Mouse (Mus musculus): ENCODE data around the gene Rfc4. TPM values are rescaled to one million over a fixed set of nuclear protein-coding genes. Genes with fewer than 3 reads are reported as not detected.

Rfc4 gene
- polyA plus RNA-seq, 2 experiments: 12.1 to 91.4 TPM

DNA sequence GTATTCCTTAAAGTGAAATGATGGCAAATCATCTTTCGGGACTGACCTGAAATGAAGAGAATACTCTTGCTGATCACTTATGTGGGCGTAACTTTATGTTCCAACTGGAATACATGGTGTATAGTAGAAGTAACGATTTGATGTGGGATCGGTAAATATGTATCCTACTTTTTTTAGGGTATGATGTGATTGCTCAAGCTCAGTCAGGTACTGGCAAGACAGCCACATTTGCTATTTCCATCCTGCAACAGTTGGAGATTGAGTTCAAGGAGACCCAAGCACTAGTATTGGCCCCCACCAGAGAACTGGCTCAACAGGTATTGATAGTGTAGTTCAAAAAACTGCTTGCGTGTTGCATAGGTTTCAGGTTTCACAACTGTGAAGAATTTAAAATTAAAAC lies 18.6 kb downstream of the Rfc4 start:
- no peak for TF ChIP-seq POLR2A (IDR thresholded peaks at IDR 0.05; ENCODE audit: borderline replicate concordance, extremely low read depth, insufficient read depth, insufficient read length)
- Histone ChIP-seq H3K4me1 (ENCODE audit: control insufficient read depth, insufficient read depth, low read length) (peaks cover 16% of the 10 kb centered on the region), H3K4me2 (replicated peaks; ENCODE audit: low read depth, low read length, severe bottlenecking) (peak overlapping the region; percentile 94), H3K9ac (ENCODE audit: low read depth, low read length, severe bottlenecking) (peak overlapping the region; percentile 100), H3K9me3 (ENCODE audit: control insufficient read depth, low read length) (no peaks in the 10 kb centered on the region), H3K27me3 (ENCODE audit: control insufficient read depth, insufficient read depth, low read length) (no peaks in the 10 kb centered on the region), H3K36me3 (ENCODE audit: control insufficient read depth, insufficient read depth, low read length) (peaks cover 52% of the 10 kb centered on the region), H3K27ac (replicated peaks; ENCODE audit: low read depth, low read length) (peak overlapping the region; percentile 50), H3K4me3 (replicated peaks; ENCODE audit: low read length) (peak overlapping the region; percentile 97)
- under 1% methylated on average over 5 of the region's 5 CpGs for WGBS
- ATAC-seq (ENCODE audit: low FRiP score, low read depth) (no peak), DNase-seq (ENCODE audit: low spot score) (no peak)

GRCm38 (mm10) chr16:23107946-23108759 lies 19.4 kb downstream of the Rfc4 start:
- peak overlapping the region; percentile 97 for H3K4me3 ChIP-seq (replicated peaks; ENCODE audit: low read length)
- H3K36me3 ChIP-seq (ENCODE audit: control insufficient read depth, insufficient read depth, low read length): peaks cover 49% of the 10 kb centered on the region
- TF ChIP-seq POLR2A (IDR thresholded peaks at IDR 0.05; ENCODE audit: borderline replicate concordance, extremely low read depth, insufficient read depth, insufficient read length): peak; percentile 67; the same call in 1 of the 2 replicates

DNA sequence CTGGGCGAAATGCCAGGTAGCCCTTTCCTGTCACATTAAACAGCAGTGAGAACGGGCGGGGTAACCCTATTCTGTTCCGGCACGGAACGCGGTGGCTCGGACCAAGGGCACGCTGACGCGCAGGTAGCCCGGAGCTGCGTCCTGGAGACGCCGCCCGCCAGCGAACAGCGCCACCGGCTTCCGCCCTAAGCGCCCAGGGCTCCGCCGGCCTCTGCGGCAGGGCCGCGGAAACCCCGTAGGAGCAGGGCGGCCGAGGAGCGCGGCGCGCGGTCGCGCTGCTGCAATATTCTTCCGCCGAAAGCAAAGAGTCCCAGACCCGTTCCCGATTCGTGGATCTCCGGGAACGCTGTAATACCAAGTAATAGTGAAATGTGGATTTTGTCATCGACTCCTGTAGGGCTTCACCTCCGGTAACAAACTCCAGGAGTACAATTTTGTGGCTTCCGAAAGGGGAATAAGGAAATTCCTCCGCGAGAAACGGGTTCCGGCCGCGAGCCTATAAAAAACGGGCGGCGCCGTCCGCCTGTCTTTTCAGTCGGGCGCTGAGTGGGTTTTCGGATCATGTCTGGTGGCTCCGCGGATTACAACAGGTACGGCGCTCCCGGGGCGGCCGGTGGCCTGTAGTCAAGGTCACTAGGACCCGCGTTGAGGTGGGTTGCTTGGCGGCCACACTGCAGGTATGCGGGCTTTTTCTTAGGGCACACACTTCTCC lies 20.1 kb downstream of the Rfc4 start, which contains the start of gene Eif4a2:
Eif4a2 (plus strand) TSS at position 214 of the 712 bp plus-strand sequence.
- Histone ChIP-seq H3K4me1 (ENCODE audit: control insufficient read depth, insufficient read depth, low read length) (peaks cover 16% of the 10 kb centered on the region), H3K27ac (replicated peaks; ENCODE audit: low read depth, low read length) (peak within 1 kb of the TSS; percentile 97), H3K36me3 (ENCODE audit: control insufficient read depth, insufficient read depth, low read length) (peaks cover 41% of the 10 kb centered on the region), H3K27me3 (ENCODE audit: control insufficient read depth, insufficient read depth, low read length) (no peaks in the 10 kb centered on the region), H3K9ac (ENCODE audit: low read depth, low read length, severe bottlenecking) (peak within 1 kb of the TSS; percentile 100), H3K9me3 (ENCODE audit: control insufficient read depth, low read length) (no peaks in the 10 kb centered on the region), H3K4me2 (replicated peaks; ENCODE audit: low read depth, low read length, severe bottlenecking) (peak within 1 kb of the TSS; percentile 94), H3K4me3 (replicated peaks; ENCODE audit: low read length) (peak within 1 kb of the TSS; percentile 97)
- ATAC-seq (ENCODE audit: low FRiP score, low read depth) (peak; percentile 92), DNase-seq (ENCODE audit: low spot score) (peak; percentile 90)
- TF ChIP-seq POLR2A (IDR thresholded peaks at IDR 0.05; ENCODE audit: borderline replicate concordance, extremely low read depth, insufficient read depth, insufficient read length): peak; percentile 99
- under 1% methylated on average over 70 of the region's 71 CpGs for WGBS

More at GRCm38 (mm10) chr16:23107946-23108759, 19.4 kb downstream of the Rfc4 start:
- H3K27ac ChIP-seq (replicated peaks; ENCODE audit: low read depth, low read length): peak overlapping the region; percentile 97
- under 1% methylated on average over 52 of the region's 52 CpGs for WGBS
- no peaks in the 10 kb centered on the region for H3K9me3 ChIP-seq (ENCODE audit: control insufficient read depth, low read length)
- peaks cover 16% of the 10 kb centered on the region for H3K4me1 ChIP-seq (ENCODE audit: control insufficient read depth, insufficient read depth, low read length)
- H3K4me2 ChIP-seq (replicated peaks; ENCODE audit: low read depth, low read length, severe bottlenecking): peak overlapping the region; percentile 94
- H3K9ac ChIP-seq (ENCODE audit: low read depth, low read length, severe bottlenecking): peak overlapping the region; percentile 100
- DNase-seq (ENCODE audit: low spot score): peak; percentile 83
- peak; percentile 86 for ATAC-seq (ENCODE audit: low FRiP score, low read depth)
- H3K27me3 ChIP-seq (ENCODE audit: control insufficient read depth, insufficient read depth, low read length): no peaks in the 10 kb centered on the region

DNA sequence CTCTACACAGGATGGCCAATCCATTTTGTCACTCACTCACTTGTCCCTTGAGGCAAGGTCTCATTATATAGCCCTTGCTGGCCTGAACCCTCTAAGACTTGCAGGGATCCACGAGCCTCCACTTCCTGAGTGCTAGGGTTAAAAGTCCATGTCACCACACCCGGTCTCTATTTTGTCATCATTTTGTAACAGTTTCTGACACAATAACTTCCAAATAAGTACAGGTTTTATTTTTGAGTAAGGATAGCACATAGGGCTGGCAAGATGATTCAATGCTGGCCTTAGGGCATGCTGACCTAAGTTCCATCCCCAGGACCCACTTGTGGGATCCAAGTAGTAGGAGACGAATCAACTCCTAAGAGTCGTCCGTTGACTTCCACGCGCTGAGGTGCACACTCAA lies 21.4 kb downstream of the Rfc4 start:
- H3K9ac ChIP-seq (ENCODE audit: low read depth, low read length, severe bottlenecking): no peak overlapping the region
- no peak for TF ChIP-seq POLR2A (IDR thresholded peaks at IDR 0.05; ENCODE audit: borderline replicate concordance, extremely low read depth, insufficient read depth, insufficient read length)
- no peak overlapping the region for H3K4me3 ChIP-seq (replicated peaks; ENCODE audit: low read length)
- no peaks in the 10 kb centered on the region for H3K27me3 ChIP-seq (ENCODE audit: control insufficient read depth, insufficient read depth, low read length)
- H3K9me3 ChIP-seq (ENCODE audit: control insufficient read depth, low read length): no peaks in the 10 kb centered on the region
- WGBS: 77% methylated on average over 7 of the region's 7 CpGs
- H3K36me3 ChIP-seq (ENCODE audit: control insufficient read depth, insufficient read depth, low read length): peaks cover 28% of the 10 kb centered on the region
- DNase-seq (ENCODE audit: low spot score) (no peak), ATAC-seq (ENCODE audit: low FRiP score, low read depth) (no peak)
- peaks cover 14% of the 10 kb centered on the region for H3K4me1 ChIP-seq (ENCODE audit: control insufficient read depth, insufficient read depth, low read length)
- no peak overlapping the region for H3K4me2 ChIP-seq (replicated peaks; ENCODE audit: low read depth, low read length, severe bottlenecking)
- H3K27ac ChIP-seq (replicated peaks; ENCODE audit: low read depth, low read length): no peak overlapping the region

DNA sequence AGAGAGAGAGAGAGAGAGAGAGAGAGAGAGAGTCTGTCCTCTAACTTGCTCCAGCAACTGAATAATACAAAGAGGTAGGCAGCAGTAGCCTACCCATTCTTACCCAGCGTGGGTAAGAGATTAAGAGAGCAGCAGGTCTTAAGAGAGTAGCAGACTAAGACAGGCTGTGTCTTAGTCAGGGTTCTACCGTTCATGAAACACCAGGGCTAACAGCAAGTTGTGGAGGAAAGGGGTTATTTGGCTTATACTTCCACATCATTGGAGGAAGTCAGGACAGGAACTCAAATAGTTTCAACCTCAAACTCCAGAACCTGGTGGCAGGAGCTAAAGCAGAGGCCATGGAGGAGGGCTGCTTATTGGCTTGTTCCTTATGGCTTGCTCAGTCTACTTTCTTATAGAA lies 23.7 kb downstream of the Rfc4 start:
- Histone ChIP-seq H3K36me3 (ENCODE audit: control insufficient read depth, insufficient read depth, low read length) (peaks cover 6% of the 10 kb centered on the region), H3K4me3 (replicated peaks; ENCODE audit: low read length) (no peak overlapping the region), H3K27me3 (ENCODE audit: control insufficient read depth, insufficient read depth, low read length) (no peaks in the 10 kb centered on the region), H3K4me2 (replicated peaks; ENCODE audit: low read depth, low read length, severe bottlenecking) (no peak overlapping the region), H3K27ac (replicated peaks; ENCODE audit: low read depth, low read length) (no peak overlapping the region), H3K4me1 (ENCODE audit: control insufficient read depth, insufficient read depth, low read length) (peaks cover 7% of the 10 kb centered on the region; the same call in 1 of the 2 replicates), H3K9ac (ENCODE audit: low read depth, low read length, severe bottlenecking) (no peak overlapping the region), H3K9me3 (ENCODE audit: control insufficient read depth, low read length) (no peaks in the 10 kb centered on the region)
- DNase-seq (ENCODE audit: low spot score): no peak
- no peak for ATAC-seq (ENCODE audit: low FRiP score, low read depth)
- TF ChIP-seq POLR2A (IDR thresholded peaks at IDR 0.05; ENCODE audit: borderline replicate concordance, extremely low read depth, insufficient read depth, insufficient read length): no peak
- 69% methylated on average over 2 of the region's 2 CpGs for WGBS

All from limb, embryonic 14.5 days (tissue).